Mouse (Mus musculus): ENCODE measurements around the gene Epn2. TPM values are rescaled to one million over a fixed set of nuclear protein-coding genes. Genes with fewer than 3 reads are reported as not detected.

The Epn2 gene
- total RNA-seq, 2 experiments from 2014 or later = 15.0 to 15.5 TPM

Other genes with a start within 250 kb of the Epn2 start
- gene Slc47a2, start 236.8 kb downstream of the Epn2 start, total RNA-seq (2021) = not detected
- 10 to 100 TPM; 16.1 to 20.7 TPM for gene Slc47a1, start 201.3 kb downstream of the Epn2 start, total RNA-seq (2021)
- under 1 TPM; 0.21 to 0.33 TPM for gene Rnf112, start 125.6 kb downstream of the Epn2 start, total RNA-seq (2021)
- 10 to 100 TPM; 41.9 to 52.4 TPM for gene Mfap4, start 94.3 kb downstream of the Epn2 start, total RNA-seq (2021)
- 1 to 10 TPM; 3.2 to 4.5 TPM for gene Mapk7, start 85.3 kb downstream of the Epn2 start, total RNA-seq (2021)
- 1 to 10 TPM; 5.5 to 7.4 TPM for gene B9d1, start 74.5 kb downstream of the Epn2 start, total RNA-seq (2021)
- 1 to 10 TPM; 4.0 to 5.9 TPM for gene Grap, start 73.6 kb upstream of the Epn2 start, total RNA-seq (2021)
- under 1 TPM; 0.10 to 0.29 TPM for gene Fam83g, start 104.4 kb upstream of the Epn2 start, total RNA-seq (2021)
- gene Slc5a10, start 141.1 kb upstream of the Epn2 start, total RNA-seq (2021) = not detected
- 1 to 10 TPM; 3.6 to 4.2 TPM for gene Prpsap2, start 182.4 kb upstream of the Epn2 start, total RNA-seq (2021)